Mouse (Mus musculus): ENCODE data around the gene Ttyh2. TPM values are rescaled to one million over a fixed set of nuclear protein-coding genes. Genes with fewer than 3 reads are reported as not detected.

Gene Ttyh2
- polyA plus RNA-seq, 1 experiment: 2.6 TPM

GRCm38 (mm10) chr11:114728333-114728732, 53.1 kb downstream of the Ttyh2 start:
- Histone ChIP-seq H3K27ac (ENCODE audit: control insufficient read depth, insufficient read depth, low read depth, low read length, poor library complexity) (no peak overlapping the region), H3K4me3 (replicated peaks; ENCODE audit: control insufficient read depth, low read depth, low read length) (no peak overlapping the region), H3K4me1 (ENCODE audit: control insufficient read depth, insufficient read depth, low read length) (no peaks in the 10 kb centered on the region; the same call in 1 of the 2 replicates)
- TF ChIP-seq CTCF (IDR thresholded peaks at IDR 0.05; ENCODE audit: control insufficient read depth, insufficient read depth, low read length): no peak
- no peak for TF ChIP-seq POLR2A (IDR thresholded peaks at IDR 0.05; ENCODE audit: borderline replicate concordance, control insufficient read depth, low read depth, low read length)
- 25% methylated on average over 5 of the region's 5 CpGs for WGBS

- Histone ChIP-seq H3K4me1 (ENCODE audit: control insufficient read depth, insufficient read depth, low read length) (no peaks in the 10 kb centered on the region; the same call in 1 of the 2 replicates), H3K27ac (ENCODE audit: control insufficient read depth, insufficient read depth, low read depth, low read length, poor library complexity) (no peak overlapping the region), H3K4me3 (replicated peaks; ENCODE audit: control insufficient read depth, low read depth, low read length) (no peak overlapping the region)
- no peak for TF ChIP-seq POLR2A (IDR thresholded peaks at IDR 0.05; ENCODE audit: borderline replicate concordance, control insufficient read depth, low read depth, low read length)
- no peak for TF ChIP-seq CTCF (IDR thresholded peaks at IDR 0.05; ENCODE audit: control insufficient read depth, insufficient read depth, low read length)
- WGBS: 73% methylated on average over 6 of the region's 6 CpGs
Measured at GRCm38 (mm10) chr11:114729832-114730363, 54.7 kb downstream of the Ttyh2 start.

GRCm38 (mm10) chr11:114731711-114732110, 56.5 kb downstream of the Ttyh2 start:
- no peaks in the 10 kb centered on the region; the same call in 1 of the 2 replicates for H3K4me1 ChIP-seq (ENCODE audit: control insufficient read depth, insufficient read depth, low read length)
- TF ChIP-seq CTCF (IDR thresholded peaks at IDR 0.05; ENCODE audit: control insufficient read depth, insufficient read depth, low read length): no peak
- no peak for TF ChIP-seq POLR2A (IDR thresholded peaks at IDR 0.05; ENCODE audit: borderline replicate concordance, control insufficient read depth, low read depth, low read length)
- H3K27ac ChIP-seq (ENCODE audit: control insufficient read depth, insufficient read depth, low read depth, low read length, poor library complexity): no peak overlapping the region
- H3K4me3 ChIP-seq (replicated peaks; ENCODE audit: control insufficient read depth, low read depth, low read length): no peak overlapping the region
- 83% methylated on average over 4 of the region's 4 CpGs for WGBS

GRCm38 (mm10) chr11:114732890-114733289, 57.7 kb downstream of the Ttyh2 start:
- Histone ChIP-seq H3K4me3 (replicated peaks; ENCODE audit: control insufficient read depth, low read depth, low read length) (no peak overlapping the region), H3K4me1 (ENCODE audit: control insufficient read depth, insufficient read depth, low read length) (no peaks in the 10 kb centered on the region; the same call in 1 of the 2 replicates), H3K27ac (ENCODE audit: control insufficient read depth, insufficient read depth, low read depth, low read length, poor library complexity) (no peak overlapping the region)
- 78% methylated on average over 22 of the region's 22 CpGs for WGBS
- TF ChIP-seq POLR2A (IDR thresholded peaks at IDR 0.05; ENCODE audit: borderline replicate concordance, control insufficient read depth, low read depth, low read length): no peak
- TF ChIP-seq CTCF (IDR thresholded peaks at IDR 0.05; ENCODE audit: control insufficient read depth, insufficient read depth, low read length): no peak

- WGBS: 56% methylated on average over 2 of the region's 2 CpGs
- no peak for TF ChIP-seq CTCF (IDR thresholded peaks at IDR 0.05; ENCODE audit: control insufficient read depth, insufficient read depth, low read length)
- no peak for TF ChIP-seq POLR2A (IDR thresholded peaks at IDR 0.05; ENCODE audit: borderline replicate concordance, control insufficient read depth, low read depth, low read length)
- Histone ChIP-seq H3K4me3 (replicated peaks; ENCODE audit: control insufficient read depth, low read depth, low read length) (no peak overlapping the region), H3K4me1 (ENCODE audit: control insufficient read depth, insufficient read depth, low read length) (no peaks in the 10 kb centered on the region; the same call in 1 of the 2 replicates), H3K27ac (ENCODE audit: control insufficient read depth, insufficient read depth, low read depth, low read length, poor library complexity) (no peak overlapping the region)
Measured at GRCm38 (mm10) chr11:114736111-114736510, 60.9 kb downstream of the Ttyh2 start.

- no peak for TF ChIP-seq POLR2A (IDR thresholded peaks at IDR 0.05; ENCODE audit: borderline replicate concordance, control insufficient read depth, low read depth, low read length)
- TF ChIP-seq CTCF (IDR thresholded peaks at IDR 0.05; ENCODE audit: control insufficient read depth, insufficient read depth, low read length): peak; percentile 46; the same call in 1 of the 2 replicates
- Histone ChIP-seq H3K4me1 (ENCODE audit: control insufficient read depth, insufficient read depth, low read length) (no peaks in the 10 kb centered on the region; the same call in 1 of the 2 replicates), H3K4me3 (replicated peaks; ENCODE audit: control insufficient read depth, low read depth, low read length) (no peak overlapping the region), H3K27ac (ENCODE audit: control insufficient read depth, insufficient read depth, low read depth, low read length, poor library complexity) (no peak overlapping the region)
- 70% methylated on average over 11 of the region's 11 CpGs for WGBS
Measured at GRCm38 (mm10) chr11:114736913-114737624, 61.8 kb downstream of the Ttyh2 start.

- H3K4me1 ChIP-seq (ENCODE audit: control insufficient read depth, insufficient read depth, low read length): no peaks in the 10 kb centered on the region; the same call in 1 of the 2 replicates
- H3K4me3 ChIP-seq (replicated peaks; ENCODE audit: control insufficient read depth, low read depth, low read length): no peak overlapping the region
- 17% methylated on average over 10 of the region's 10 CpGs for WGBS
- no peak for TF ChIP-seq POLR2A (IDR thresholded peaks at IDR 0.05; ENCODE audit: borderline replicate concordance, control insufficient read depth, low read depth, low read length)
- no peak for TF ChIP-seq CTCF (IDR thresholded peaks at IDR 0.05; ENCODE audit: control insufficient read depth, insufficient read depth, low read length)
- peak overlapping the region; percentile 31; the same call in 1 of the 2 replicates for H3K27ac ChIP-seq (ENCODE audit: control insufficient read depth, insufficient read depth, low read depth, low read length, poor library complexity)
Measured at GRCm38 (mm10) chr11:114740598-114740997, 65.4 kb downstream of the Ttyh2 start.

GRCm38 (mm10) chr11:114741451-114741850, 66.2 kb downstream of the Ttyh2 start:
- WGBS: 51% methylated on average over 6 of the region's 6 CpGs
- Histone ChIP-seq H3K4me3 (replicated peaks; ENCODE audit: control insufficient read depth, low read depth, low read length) (no peak overlapping the region), H3K27ac (ENCODE audit: control insufficient read depth, insufficient read depth, low read depth, low read length, poor library complexity) (no peak overlapping the region; the same call in 1 of the 2 replicates)

More at GRCm38 (mm10) chr11:114741451-114741850, 66.2 kb downstream of the Ttyh2 start:
- TF ChIP-seq CTCF (IDR thresholded peaks at IDR 0.05; ENCODE audit: control insufficient read depth, insufficient read depth, low read length) (no peak), POLR2A (IDR thresholded peaks at IDR 0.05; ENCODE audit: borderline replicate concordance, control insufficient read depth, low read depth, low read length) (no peak)
- H3K4me1 ChIP-seq (ENCODE audit: control insufficient read depth, insufficient read depth, low read length): no peaks in the 10 kb centered on the region; the same call in 1 of the 2 replicates

All from bone marrow, adult 2 months (tissue).